Mouse (Mus musculus): ENCODE data around the gene Atg16l2.

GRCm38 (mm10) chr7:101253071-101253470 is 49.0 kb downstream of the Atg16l2 start:
- TF ChIP-seq CTCF (IDR thresholded peaks at IDR 0.05; ENCODE audit: insufficient read depth, low read length) = no peak
- TF ChIP-seq POLR2A (IDR thresholded peaks at IDR 0.05; ENCODE audit: borderline replicate concordance, extremely low read depth, low read depth, low read length) = no peak

Measured in lung, adult 2 months (tissue).